Mouse (Mus musculus) inflammation-experienced regulatory T-cells, adult 6 months (primary cell): ENCODE measurements around the gene Dbnl. TPM values are rescaled to one million over a fixed set of nuclear protein-coding genes. Genes with fewer than 3 reads are reported as not detected.

Source experiments
- ATAC-seq: one replicate; pipeline ENCODE4 v1.8.0; 2017
- polyA plus RNA-seq, 3 experiments: library from polyadenylated mRNA; unstranded; fragments of 100-300 nt; shearing (Covaris generic); gene quantifications; one replicate each; pipeline ENCODE4 v1.2.1; 2017

Dbnl gene
- polyA plus RNA-seq, 3 experiments from 2014 or later: 127 to 153 (median 139) TPM

DNA sequence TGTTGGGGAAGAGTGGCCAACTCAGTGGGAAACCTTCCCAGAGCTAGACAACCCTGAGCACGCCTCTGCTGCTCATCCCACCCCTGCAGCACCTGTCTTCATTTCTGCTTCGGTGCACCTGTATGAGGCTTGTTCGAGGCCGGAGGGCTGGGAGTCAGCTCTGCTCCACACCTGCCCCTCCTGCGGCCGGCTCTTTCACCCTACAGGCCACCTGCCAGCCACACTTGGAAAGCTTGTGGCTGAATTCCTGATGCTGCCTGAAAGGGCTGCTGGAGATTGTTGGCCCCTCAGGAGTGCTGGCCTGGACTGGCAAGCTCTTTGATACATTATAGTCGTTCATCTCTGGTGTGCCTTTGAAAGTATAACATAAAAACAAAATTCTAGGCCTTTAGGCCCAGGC, 52.1 kb downstream of the Dbnl start:
- no peak for ATAC-seq

DNA sequence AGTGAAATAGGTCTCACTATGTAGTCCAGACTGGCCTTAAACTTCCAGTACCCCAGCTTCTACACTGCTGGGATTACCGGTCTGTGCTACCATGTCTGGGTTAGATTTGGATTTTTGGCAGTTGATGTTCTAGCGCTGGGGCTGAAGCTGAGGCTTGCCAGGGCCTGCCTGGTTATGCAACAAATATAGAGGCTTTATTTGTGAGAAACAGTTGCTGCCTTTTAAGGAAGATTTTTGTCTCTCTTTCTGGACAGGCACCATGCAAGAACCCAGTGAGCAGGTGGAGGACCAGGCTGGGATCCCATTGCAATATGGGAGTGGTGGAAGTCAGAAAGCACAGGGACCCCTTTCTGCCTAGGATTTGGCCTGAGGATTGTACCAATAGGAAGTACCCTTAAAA, 53.5 kb downstream of the Dbnl start:
- ATAC-seq: no peak

DNA sequence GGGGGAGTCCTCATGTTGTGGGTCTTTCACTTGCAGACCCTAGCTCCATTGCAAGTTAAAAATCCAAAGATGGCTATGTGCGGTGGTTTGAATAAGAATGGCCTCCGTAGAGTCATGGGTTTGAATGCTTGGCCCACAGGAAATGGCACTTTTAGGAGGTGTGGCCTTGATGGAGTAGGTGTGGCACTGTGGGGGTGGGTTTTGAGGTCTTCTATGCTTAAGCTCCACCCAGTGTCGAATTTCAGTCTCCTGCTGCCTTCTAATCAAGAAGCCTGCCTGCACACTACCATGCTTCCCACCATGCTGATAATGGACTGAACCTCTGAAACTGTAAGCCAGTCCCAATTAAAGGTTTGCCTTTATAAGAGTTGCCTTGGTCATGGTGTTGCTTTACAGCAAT, 54.8 kb downstream of the Dbnl start:
- ATAC-seq: no peak

- ATAC-seq: no peak
These were observed 58.5 kb downstream of the Dbnl start for GRCm38 (mm10) chr11:5846639-5847345.

DNA sequence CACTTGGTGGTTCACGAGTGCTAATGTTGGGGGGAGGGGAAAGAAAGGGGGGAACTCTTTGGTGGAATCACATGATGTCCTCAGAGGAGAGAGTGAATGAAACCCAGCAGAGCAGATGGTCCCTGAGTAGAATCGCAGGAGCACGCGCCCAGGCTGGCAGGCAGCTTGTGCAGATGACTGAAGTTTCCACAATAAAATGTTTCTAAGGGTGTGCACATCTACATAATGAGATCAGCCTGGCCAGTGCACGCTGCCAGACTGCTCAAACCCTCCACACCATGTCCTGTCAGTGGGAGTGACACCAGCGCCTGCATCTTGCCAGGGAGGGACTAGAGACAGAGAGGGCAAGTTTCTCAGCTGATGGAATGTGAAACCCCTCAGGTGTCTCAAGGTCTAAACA, 60.5 kb downstream of the Dbnl start:
- ATAC-seq: no peak

GRCm38 (mm10) chr11:5849316-5849715, 61.0 kb downstream of the Dbnl start:
- no peak for ATAC-seq

- ATAC-seq: no peak
These were observed 62.2 kb downstream of the Dbnl start for GRCm38 (mm10) chr11:5850452-5850851.

Other genes with a start within 250 kb of the Dbnl start
- gene Ccdc117, start 246.3 kb upstream of the Dbnl start, polyA plus RNA-seq: 1 to 10 TPM; 3.3 to 5.9 (median 3.6) TPM
- not detected for gene Ankrd36, start 218.8 kb upstream of the Dbnl start, polyA plus RNA-seq
- gene Mrps24, start 72.8 kb upstream of the Dbnl start, polyA plus RNA-seq: 10 to 100 TPM; 32.6 to 72.2 (median 48.1) TPM
- 1 to 10 TPM; 4.8 to 7.2 (median 6.3) TPM for gene Urgcp, start 26.1 kb upstream of the Dbnl start, polyA plus RNA-seq
- gene Pgam2, start 15.2 kb downstream of the Dbnl start, polyA plus RNA-seq: 1 to 10 TPM; 1.6 to 2.3 (median 2.3) TPM
- 10 to 100 TPM; 15.9 to 27.5 (median 21.3) TPM for gene Polm, start 49.5 kb downstream of the Dbnl start, polyA plus RNA-seq
- gene Aebp1, start 73.5 kb downstream of the Dbnl start, polyA plus RNA-seq: under 1 TPM in 2 of 3 experiments, not detected in 1; 0.13 to 0.90 TPM
- gene Pold2, start 89.8 kb downstream of the Dbnl start, polyA plus RNA-seq: 10 to 100 TPM; 22.6 to 33.0 (median 30.2) TPM
- not detected for gene Myl7, start 110.3 kb downstream of the Dbnl start, polyA plus RNA-seq
- gene Gck, start 161.6 kb downstream of the Dbnl start, polyA plus RNA-seq: not detected
- gene Ykt6, start 167.2 kb downstream of the Dbnl start, polyA plus RNA-seq: 10 to 100 TPM; 26.3 to 31.4 (median 27.1) TPM